Mouse (Mus musculus): ENCODE data around the gene Akap12. TPM values are rescaled to one million over a fixed set of nuclear protein-coding genes. Genes with fewer than 3 reads are reported as not detected.

The Akap12 gene
- polyA plus RNA-seq (2011; ENCODE audit: insufficient read depth, insufficient read length, low read depth, missing spikeins), result 381 and 387 TPM in 2 replicates

DNA sequence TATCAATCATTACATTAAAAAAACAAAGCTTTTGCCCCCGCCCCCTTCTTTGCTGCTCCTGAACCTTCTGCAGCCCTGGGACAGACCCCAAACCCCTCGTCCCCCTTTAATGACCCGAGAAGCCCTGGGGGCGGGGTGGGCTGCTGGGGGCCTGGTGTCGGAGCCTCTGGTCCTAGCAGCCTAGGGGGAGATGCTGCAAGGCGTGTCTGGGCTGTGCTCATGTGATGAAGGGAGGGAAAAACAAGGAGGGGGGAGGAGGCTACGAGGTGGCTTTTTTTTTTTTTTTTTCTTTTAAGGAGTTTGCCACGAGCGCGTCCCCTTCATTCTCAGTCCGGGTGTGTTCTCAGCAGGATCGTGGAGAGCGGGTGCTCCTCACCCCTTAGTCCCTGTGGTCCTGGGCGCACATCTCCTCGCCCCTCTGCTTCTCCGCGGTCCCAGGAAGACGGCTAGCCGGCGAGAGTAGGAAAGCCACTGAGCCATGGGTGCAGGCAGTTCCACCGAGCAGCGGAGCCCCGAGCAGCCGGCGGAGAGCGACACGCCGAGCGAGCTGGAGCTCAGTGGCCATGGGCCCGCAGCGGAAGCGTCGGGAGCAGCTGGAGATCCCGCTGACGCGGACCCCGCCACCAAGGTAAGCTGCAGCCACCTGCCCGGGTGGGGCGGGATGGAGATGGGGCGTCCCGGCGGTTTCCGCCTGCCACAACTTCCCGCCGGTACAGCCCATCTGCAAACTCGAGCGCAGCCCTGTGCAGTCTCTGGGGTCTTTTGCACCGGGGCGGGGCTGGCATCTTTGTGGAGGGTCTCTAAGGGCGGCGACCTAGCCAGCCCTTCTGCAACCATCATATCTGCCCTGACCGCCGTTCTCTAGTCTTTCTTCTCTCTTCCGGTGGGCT, at the start of gene Akap12:
Gene Akap12, plus strand, starts transcription at position 340 of the 890 bp plus-strand sequence.
- Histone ChIP-seq H3K36me3 (ENCODE audit: control insufficient read depth, insufficient read depth, low read length, poor library complexity, severe bottlenecking) (peaks cover 13% of the 10 kb centered on the region), H3K9me3 (replicated peaks; ENCODE audit: control insufficient read depth, insufficient read depth, low read length, poor library complexity, severe bottlenecking) (no peaks in the 10 kb centered on the region), H3K27ac (ENCODE audit: insufficient read depth, low read length) (peak within 1 kb of the TSS; percentile 93), H3K27me3 (ENCODE audit: control insufficient read depth, insufficient read depth, low read length, poor library complexity, severe bottlenecking) (no peaks in the 10 kb centered on the region), H3K4me1 (ENCODE audit: control insufficient read depth, insufficient read depth, low read length) (peaks cover 2% of the 10 kb centered on the region), H3K4me3 (ENCODE audit: low read depth, low read length) (peak within 1 kb of the TSS; percentile 74), H3K9ac (ENCODE audit: low read depth, poor library complexity, severe bottlenecking) (peak within 1 kb of the TSS; percentile 83)
- TF ChIP-seq CTCF (IDR thresholded peaks at IDR 0.05; ENCODE audit: low read depth, low read length), result no peak
- TF ChIP-seq EP300 (IDR thresholded peaks at IDR 0.05; ENCODE audit: insufficient read depth, low read depth, low read length), result peak; percentile 76; the same call in 1 of the 2 replicates
- peak; percentile 61 for TF ChIP-seq POLR2A (IDR thresholded peaks at IDR 0.05; ENCODE audit: insufficient read depth, low read length)

DNA sequence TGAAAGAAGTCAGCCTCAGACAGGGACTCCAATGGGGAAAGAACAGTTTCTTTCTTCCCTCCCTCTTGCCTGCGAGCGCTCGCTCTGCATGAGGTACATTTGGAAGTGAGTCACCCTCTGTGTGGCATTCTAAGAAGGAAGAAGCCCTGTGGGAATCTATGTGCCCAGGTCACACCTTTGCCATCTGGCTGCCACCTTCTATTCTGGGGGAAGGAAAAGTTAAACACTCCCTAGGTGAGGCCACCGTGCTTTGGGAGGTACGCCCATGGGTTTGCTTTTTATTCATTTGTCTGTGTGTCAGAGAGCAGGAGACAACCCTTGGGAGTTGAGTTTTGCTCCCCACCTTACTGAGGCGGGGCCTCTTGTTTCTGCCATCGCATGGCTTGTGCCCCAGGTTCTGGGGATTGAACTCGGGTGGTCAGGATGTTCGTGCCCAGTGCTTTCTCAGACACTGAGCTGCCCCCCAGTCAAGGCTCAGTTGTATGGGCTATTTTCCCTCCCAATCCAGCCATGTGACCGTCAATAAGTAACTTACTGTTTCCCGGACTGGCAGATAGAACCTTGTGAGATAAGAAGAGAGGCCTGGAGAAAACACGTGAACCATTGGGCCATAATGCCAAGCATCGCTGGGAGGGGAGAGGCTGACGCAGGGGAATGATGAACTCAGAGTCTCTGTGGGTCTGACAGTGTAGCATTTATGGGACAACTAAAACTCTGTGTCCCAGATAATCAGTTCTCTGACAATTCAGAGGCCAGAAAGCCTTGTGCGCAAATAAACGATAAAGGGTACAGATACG, 35.4 kb upstream of the Akap12 start:
- H3K4me3 ChIP-seq (ENCODE audit: low read depth, low read length), result no peak overlapping the region
- no peaks in the 10 kb centered on the region for H3K27me3 ChIP-seq (ENCODE audit: control insufficient read depth, insufficient read depth, low read length, poor library complexity, severe bottlenecking)
- H3K9me3 ChIP-seq (replicated peaks; ENCODE audit: control insufficient read depth, insufficient read depth, low read length, poor library complexity, severe bottlenecking), result no peaks in the 10 kb centered on the region
- TF ChIP-seq POLR2A (IDR thresholded peaks at IDR 0.05; ENCODE audit: insufficient read depth, low read length) (no peak), EP300 (IDR thresholded peaks at IDR 0.05; ENCODE audit: insufficient read depth, low read depth, low read length) (no peak), CTCF (IDR thresholded peaks at IDR 0.05; ENCODE audit: low read depth, low read length) (no peak)
- H3K36me3 ChIP-seq (ENCODE audit: control insufficient read depth, insufficient read depth, low read length, poor library complexity, severe bottlenecking), result no peaks in the 10 kb centered on the region
- no peak overlapping the region for H3K9ac ChIP-seq (ENCODE audit: low read depth, poor library complexity, severe bottlenecking)
- no peak overlapping the region for H3K27ac ChIP-seq (ENCODE audit: insufficient read depth, low read length)
- no peaks in the 10 kb centered on the region for H3K4me1 ChIP-seq (ENCODE audit: control insufficient read depth, insufficient read depth, low read length)

DNA sequence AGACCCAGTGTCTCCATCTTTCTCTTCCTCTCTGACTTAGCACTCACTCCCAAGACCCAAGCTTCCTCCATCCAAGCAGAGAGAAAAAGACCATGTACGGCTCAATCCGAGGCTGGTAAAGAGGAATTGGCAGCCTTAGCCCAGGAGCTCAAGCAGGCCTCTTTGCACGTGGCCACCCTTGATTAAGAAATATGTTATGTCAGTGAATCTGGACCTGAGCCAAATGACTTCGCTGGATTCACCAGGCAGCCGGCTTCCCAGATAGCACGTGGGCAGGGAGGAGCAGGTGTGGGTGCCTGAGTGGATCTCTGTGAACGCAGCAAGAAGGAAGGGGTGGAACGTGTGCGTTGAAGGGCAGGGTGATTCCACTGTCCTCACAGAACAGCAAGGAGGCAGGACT, 33.1 kb upstream of the Akap12 start:
- TF ChIP-seq CTCF (IDR thresholded peaks at IDR 0.05; ENCODE audit: low read depth, low read length) (no peak), POLR2A (IDR thresholded peaks at IDR 0.05; ENCODE audit: insufficient read depth, low read length) (no peak), EP300 (IDR thresholded peaks at IDR 0.05; ENCODE audit: insufficient read depth, low read depth, low read length) (no peak)
- Histone ChIP-seq H3K27me3 (ENCODE audit: control insufficient read depth, insufficient read depth, low read length, poor library complexity, severe bottlenecking) (no peaks in the 10 kb centered on the region), H3K36me3 (ENCODE audit: control insufficient read depth, insufficient read depth, low read length, poor library complexity, severe bottlenecking) (no peaks in the 10 kb centered on the region), H3K9me3 (replicated peaks; ENCODE audit: control insufficient read depth, insufficient read depth, low read length, poor library complexity, severe bottlenecking) (no peaks in the 10 kb centered on the region), H3K4me1 (ENCODE audit: control insufficient read depth, insufficient read depth, low read length) (no peaks in the 10 kb centered on the region), H3K4me3 (ENCODE audit: low read depth, low read length) (no peak overlapping the region), H3K27ac (ENCODE audit: insufficient read depth, low read length) (no peak overlapping the region), H3K9ac (ENCODE audit: low read depth, poor library complexity, severe bottlenecking) (no peak overlapping the region)

DNA sequence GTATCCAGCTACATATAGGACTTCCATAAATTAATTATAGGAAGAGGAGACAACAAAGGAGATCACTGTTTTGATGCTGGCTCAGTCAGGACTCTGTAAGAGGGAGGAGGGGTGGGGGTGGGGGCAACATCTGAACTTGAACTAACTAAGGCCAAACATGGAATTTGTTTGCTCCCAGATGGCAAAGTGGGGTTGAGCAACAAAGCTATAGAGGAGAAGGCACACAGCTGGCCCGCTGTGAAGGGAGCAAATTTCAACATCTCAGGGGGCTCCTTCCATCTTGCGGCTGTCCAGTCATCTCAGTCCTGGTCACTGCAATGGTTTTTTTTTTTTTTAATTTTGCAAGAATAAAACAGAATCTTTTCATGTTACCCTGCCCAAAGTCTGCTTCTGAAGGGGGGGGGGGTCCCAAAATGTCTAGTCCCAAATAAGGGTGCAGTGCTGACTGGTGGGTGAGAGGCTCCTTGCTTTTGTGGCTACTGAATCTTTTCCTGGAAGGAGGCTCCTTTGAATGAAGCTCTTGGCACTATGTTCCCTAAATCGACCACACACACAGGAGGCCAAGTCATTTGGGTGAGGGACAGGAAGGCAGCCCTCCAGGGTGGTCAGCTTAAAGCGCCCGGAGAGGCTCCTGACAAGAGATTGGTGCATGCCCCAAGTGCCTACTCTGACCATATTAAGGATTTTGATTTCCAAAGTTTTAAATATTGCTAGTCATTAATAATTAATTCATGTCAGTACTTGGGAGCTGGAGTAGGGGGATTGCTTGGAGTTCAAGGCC, 26.2 kb upstream of the Akap12 start:
- Histone ChIP-seq H3K4me1 (ENCODE audit: control insufficient read depth, insufficient read depth, low read length) (no peaks in the 10 kb centered on the region), H3K27ac (ENCODE audit: insufficient read depth, low read length) (no peak overlapping the region), H3K9me3 (replicated peaks; ENCODE audit: control insufficient read depth, insufficient read depth, low read length, poor library complexity, severe bottlenecking) (no peaks in the 10 kb centered on the region), H3K27me3 (ENCODE audit: control insufficient read depth, insufficient read depth, low read length, poor library complexity, severe bottlenecking) (no peaks in the 10 kb centered on the region), H3K36me3 (ENCODE audit: control insufficient read depth, insufficient read depth, low read length, poor library complexity, severe bottlenecking) (no peaks in the 10 kb centered on the region), H3K9ac (ENCODE audit: low read depth, poor library complexity, severe bottlenecking) (no peak overlapping the region), H3K4me3 (ENCODE audit: low read depth, low read length) (no peak overlapping the region)
- TF ChIP-seq CTCF (IDR thresholded peaks at IDR 0.05; ENCODE audit: low read depth, low read length) (no peak), POLR2A (IDR thresholded peaks at IDR 0.05; ENCODE audit: insufficient read depth, low read length) (no peak), EP300 (IDR thresholded peaks at IDR 0.05; ENCODE audit: insufficient read depth, low read depth, low read length) (no peak)

DNA sequence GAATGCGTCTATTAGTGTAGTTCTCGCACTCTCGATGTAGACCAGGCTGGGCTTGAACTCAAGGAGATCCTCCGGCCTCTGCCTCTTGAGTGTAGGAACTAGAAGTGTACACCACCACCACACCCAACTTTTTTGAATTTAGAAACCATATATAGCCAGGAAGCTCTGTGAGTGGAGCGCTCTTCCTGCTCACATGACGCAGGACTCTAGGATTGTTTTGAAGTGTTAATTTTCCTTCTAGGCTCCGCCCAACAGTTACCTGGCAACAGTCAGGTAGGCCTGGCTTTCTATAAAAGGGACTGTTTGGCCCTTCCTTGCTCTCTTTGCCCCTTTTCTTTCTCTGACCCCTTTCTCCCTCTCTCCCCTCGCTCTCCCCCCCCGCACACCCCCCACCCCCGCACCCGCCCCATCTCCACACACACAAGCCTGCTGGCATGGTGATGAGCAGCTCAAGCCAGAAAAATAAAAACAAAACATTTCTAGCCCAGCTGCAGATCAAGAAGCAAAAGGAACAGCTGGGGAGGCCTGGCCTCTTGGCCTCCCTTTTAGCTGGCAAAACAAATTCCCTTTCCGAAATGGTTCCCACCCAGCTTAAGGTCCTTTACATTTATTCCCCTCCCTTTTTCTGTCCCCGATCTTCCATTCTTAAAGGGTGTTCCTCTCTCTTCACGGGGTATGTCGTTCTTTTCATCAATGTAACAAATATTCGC, 22.4 kb upstream of the Akap12 start:
- Histone ChIP-seq H3K27me3 (ENCODE audit: control insufficient read depth, insufficient read depth, low read length, poor library complexity, severe bottlenecking) (no peaks in the 10 kb centered on the region), H3K4me1 (ENCODE audit: control insufficient read depth, insufficient read depth, low read length) (peaks cover 2% of the 10 kb centered on the region), H3K27ac (ENCODE audit: insufficient read depth, low read length) (peak overlapping the region; percentile 96), H3K36me3 (ENCODE audit: control insufficient read depth, insufficient read depth, low read length, poor library complexity, severe bottlenecking) (peaks cover 4% of the 10 kb centered on the region; the same call in 1 of the 2 replicates), H3K9ac (ENCODE audit: low read depth, poor library complexity, severe bottlenecking) (peak overlapping the region; percentile 88), H3K9me3 (replicated peaks; ENCODE audit: control insufficient read depth, insufficient read depth, low read length, poor library complexity, severe bottlenecking) (no peaks in the 10 kb centered on the region), H3K4me3 (ENCODE audit: low read depth, low read length) (peak overlapping the region; percentile 67)
- TF ChIP-seq EP300 (IDR thresholded peaks at IDR 0.05; ENCODE audit: insufficient read depth, low read depth, low read length), result 0 out of 2 replicates have a peak, but pooled peaks have one; percentile 8
- peak; percentile 46 for TF ChIP-seq POLR2A (IDR thresholded peaks at IDR 0.05; ENCODE audit: insufficient read depth, low read length)
- no peak for TF ChIP-seq CTCF (IDR thresholded peaks at IDR 0.05; ENCODE audit: low read depth, low read length)
